Mouse (Mus musculus) C2C12 (cell line): ENCODE results near the gene Hist1h2ae.

ENCODE experiments used
- CTCF ChIP-seq: IDR thresholded peaks from one replicate; pipeline ENCODE4 v1.5.1; 2011; ENCODE audit not compliant: control insufficient read depth, insufficient read depth, insufficient read length
- FOSL1 ChIP-seq: IDR thresholded peaks from one replicate; pipeline ENCODE4 v1.8.0; 2011; ENCODE audit warnings: mild to moderate bottlenecking, low read length; ENCODE audit not compliant: poor library complexity, insufficient read depth, severe bottlenecking
- USF1 ChIP-seq: IDR thresholded peaks from one replicate; pipeline ENCODE4 v1.6.1; 2011; ENCODE audit warnings: low read depth, mild to moderate bottlenecking, control low read depth, moderate library complexity

DNA sequence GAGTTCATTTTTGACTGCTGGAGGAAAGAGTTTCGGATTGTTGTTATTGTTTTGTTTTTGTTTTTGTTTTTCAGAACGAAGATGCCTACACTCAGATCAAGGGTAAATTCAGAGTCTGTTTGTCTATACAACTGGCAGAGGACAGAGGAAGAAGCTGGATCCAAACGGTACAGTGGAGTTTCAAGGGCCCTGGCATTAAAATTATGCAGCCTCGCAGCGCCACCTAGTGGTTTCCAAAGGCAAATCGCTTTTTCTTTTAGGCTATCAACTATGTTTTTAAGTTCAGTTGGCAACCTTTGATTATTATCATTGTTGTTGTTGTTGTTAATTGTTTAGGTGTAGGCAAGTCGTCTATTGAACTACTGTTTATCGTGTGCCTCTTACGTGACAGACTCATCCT lies 26.9 kb upstream of the Hist1h2ae start:
- TF ChIP-seq CTCF (peak; percentile 17), USF1 (no peak), FOSL1 (no peak)
